Mouse (Mus musculus): ENCODE results near the gene Xdh. TPM values are rescaled to one million over a fixed set of nuclear protein-coding genes. Genes with fewer than 3 reads are reported as not detected.

Xdh gene
- total RNA-seq, 2 experiments from 2014 or later = 218 to 252 TPM

- peak; percentile 53; the same call in 1 of the 2 replicates for ATAC-seq (ENCODE audit: poor library complexity, severe bottlenecking)
Measured at GRCm38 (mm10) chr17:73942268-73942962, 7.6 kb downstream of the Xdh start.

DNA sequence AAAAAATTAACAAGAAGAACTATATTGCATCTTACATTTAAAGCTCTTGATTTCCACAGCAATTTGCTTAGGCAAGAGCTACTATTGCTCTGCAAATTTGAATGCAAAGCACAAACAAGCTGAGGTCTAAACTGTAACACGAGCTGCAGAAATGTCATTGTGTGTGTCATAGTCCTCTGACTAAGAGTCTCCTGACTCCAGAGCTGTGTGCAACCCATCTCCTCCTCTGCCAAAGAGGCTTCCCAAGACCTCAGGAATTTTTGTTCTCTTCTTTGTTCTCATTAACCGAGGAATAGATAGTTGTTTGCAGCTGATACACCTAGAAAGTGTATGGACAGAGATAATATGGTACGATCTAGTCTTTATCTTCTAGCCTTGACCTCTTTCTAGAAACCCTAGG, 8.2 kb downstream of the Xdh start:
- ATAC-seq (ENCODE audit: poor library complexity, severe bottlenecking) = no peak

DNA sequence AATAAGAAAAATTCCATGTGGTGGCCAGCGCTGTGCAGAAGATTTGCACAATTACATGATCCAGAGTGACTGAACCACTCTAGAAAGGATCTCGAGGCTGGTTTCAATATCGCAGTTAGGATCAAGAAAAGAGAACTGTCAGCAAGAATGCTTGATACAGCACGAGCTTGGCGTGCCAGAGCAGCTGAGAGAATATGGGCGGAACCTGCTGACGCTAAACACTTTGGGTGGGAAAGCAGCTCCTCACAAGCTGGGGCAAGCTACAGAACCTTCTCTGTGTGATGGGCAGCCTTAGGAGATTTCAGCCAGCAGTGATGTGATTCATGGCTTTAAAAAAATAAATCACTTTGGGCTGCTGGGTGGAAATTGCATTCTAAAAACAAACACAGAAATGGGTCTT, 12.9 kb downstream of the Xdh start:
- ATAC-seq (ENCODE audit: poor library complexity, severe bottlenecking) = no peak

DNA sequence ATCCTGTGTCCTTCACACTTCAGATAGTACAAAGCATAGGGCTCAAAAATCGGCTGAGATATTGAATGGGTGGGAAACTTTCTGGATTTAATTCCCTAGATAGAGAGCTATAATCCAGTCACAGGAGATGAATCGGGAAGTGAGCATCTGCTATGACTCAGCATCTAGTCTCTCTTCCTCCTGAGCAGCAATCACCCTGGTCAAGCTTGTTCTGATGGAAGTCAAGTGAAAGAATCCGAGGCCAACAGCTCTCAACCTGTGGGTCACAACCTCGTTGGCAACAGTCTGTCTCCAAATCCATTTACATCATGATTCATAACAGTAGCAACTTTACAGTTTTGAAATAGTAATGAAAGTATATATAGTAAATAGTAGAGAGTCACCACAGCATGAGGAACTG, 14.8 kb downstream of the Xdh start:
- peak; percentile 86 for ATAC-seq (ENCODE audit: poor library complexity, severe bottlenecking)

GRCm38 (mm10) chr17:73934281-73934680, 15.7 kb downstream of the Xdh start:
- no peak for ATAC-seq (ENCODE audit: poor library complexity, severe bottlenecking)

DNA sequence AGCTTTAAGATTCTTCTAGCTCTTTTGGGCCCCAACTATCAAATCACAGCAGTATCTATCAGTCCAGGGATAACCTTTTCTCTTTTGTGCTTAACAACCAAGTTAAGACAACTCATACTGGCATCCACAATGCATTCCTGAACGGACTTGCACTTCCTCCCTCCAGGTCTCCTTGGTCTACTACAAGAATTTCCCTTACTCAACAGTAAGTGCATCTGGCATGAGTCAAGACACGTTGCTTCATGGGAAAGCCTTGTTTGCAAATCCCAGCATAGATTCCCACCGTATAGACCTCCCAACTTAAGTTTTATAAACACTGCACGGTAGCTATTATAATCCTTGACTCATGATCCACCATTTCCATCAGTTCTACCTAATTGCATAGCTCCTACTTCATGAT, 16.4 kb downstream of the Xdh start:
- ATAC-seq (ENCODE audit: poor library complexity, severe bottlenecking) = no peak

DNA sequence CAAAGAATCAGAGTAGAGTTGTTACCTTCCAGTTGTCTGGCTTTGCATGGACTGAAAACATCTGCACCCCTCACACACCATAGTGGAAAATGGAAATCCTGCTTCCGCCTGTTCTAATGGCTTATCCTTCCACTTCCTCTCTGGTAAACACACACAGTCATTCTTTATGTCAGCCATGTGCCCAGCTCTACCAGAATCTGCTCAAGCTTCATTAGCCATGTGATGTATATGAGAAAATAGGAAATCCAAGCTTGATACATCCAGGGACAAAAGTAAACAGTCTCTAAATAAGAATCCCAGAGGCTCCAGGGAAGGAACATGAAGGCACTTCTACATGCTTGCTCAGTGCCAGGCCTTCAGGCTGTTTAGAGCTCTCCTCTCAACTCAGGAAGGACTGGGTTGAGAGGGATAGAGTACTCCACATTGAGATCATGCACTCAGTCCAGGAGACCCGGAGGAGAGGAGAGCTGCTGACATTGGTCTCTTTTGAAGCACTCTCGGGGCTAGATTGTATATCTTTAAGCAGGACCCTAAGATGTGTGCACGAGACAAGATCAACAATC, 17.4 kb downstream of the Xdh start:
- ATAC-seq (ENCODE audit: poor library complexity, severe bottlenecking) = no peak

GRCm38 (mm10) chr17:73919520-73919919, 30.5 kb downstream of the Xdh start:
- no peak for ATAC-seq (ENCODE audit: poor library complexity, severe bottlenecking)

DNA sequence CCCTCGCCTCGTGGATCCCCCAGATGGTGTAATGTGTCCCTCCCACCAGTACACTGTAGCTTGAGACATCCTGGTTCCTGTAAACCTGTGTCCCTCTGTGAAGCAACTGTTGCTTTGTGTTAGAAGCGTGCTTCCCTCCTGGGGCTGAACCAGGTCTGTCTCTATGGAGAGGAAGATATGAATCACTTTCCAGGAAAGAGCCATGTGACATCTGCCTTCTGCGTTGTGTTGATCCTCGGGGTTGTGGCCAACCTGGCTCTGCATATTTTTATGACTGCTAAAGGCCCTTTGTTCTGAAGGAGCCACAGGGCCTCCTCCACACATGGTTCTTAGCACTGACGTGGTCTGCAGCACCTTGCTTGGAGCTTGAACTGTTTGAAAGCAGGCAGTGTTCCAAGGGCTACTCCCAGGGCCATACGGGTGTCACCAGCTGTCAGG, 31.0 kb downstream of the Xdh start:
- no peak; the same call in 1 of the 2 replicates for ATAC-seq (ENCODE audit: poor library complexity, severe bottlenecking)

DNA sequence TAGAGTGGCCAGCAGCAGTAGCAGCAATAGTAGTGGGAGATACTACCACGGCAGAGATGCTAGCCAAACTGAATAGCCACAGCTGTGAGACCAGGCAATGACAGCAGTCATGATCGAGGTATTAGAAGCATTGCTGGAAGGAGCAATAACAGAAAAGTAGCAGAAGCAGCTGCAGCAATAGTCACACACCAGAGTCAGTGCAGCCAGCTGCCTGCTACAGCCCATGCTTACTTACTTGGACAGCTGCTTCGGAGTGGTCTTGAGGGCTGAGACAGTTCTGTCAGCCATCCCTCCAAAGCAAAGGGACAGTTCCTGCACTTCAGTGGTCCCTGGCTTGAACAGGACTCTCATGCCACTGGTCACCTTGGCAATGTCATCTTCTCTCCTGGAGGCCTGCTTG, 31.9 kb downstream of the Xdh start:
- no peak for ATAC-seq (ENCODE audit: poor library complexity, severe bottlenecking)

DNA sequence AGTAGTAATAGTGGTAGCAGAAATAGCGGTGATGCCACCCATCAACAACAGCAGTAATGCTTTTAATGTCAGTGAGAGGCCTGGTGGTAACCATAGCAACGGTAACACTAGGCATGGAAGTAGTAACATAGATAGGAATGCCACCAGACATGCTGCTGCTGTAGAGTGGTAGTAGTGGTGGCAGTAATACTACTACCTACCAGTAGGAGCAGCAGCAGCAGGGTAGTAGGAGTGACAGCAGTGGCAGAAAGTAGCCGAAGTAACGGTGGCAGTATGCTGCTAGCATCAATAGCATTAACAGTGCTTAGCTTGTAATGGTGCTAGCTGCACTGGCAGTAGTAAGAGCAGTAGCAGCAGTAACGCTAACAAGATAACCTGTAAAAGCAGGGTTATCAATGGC, 32.3 kb downstream of the Xdh start:
- peak; percentile 50; the same call in 1 of the 2 replicates for ATAC-seq (ENCODE audit: poor library complexity, severe bottlenecking)

DNA sequence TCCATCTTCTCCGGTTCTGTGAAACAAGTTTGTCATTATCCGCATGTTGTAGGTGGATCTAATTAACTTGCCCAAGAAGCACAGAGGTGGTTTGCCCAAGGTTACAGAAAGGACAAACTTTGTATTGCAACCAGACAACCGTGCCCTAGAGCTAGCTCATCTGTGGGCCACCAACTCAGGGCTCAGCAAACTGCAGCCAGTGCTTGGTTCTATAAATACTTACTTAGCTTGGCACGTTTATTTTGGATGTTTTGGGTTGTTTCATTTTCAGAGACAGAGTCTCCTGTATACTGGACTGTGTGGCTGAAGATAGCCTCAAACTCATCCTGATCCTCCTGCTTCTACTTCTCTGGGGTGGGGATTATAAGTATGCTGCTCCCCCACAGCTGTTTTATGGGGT, 35.3 kb downstream of the Xdh start:
- ATAC-seq (ENCODE audit: poor library complexity, severe bottlenecking) = no peak

DNA sequence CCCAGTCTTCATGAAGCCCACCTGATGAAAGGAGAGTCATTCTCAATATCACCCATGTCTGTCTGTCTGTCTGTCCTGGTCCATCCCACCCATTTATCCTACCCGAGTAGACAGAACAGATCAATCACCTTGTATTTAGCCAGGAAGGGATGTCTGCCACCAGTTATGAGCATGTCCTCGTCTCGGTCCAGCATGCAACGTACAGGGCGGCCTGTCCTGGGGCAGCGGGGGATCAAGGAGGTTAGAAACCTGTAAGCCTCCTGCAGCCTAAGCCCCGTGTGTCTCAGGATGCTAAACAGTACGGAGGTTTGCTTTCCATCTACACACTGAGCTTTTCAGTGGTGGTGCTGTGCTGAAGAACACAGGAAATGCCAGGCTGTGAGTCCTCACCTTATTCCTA, 43.9 kb downstream of the Xdh start:
- no peak for ATAC-seq (ENCODE audit: poor library complexity, severe bottlenecking)

GRCm38 (mm10) chr17:73905043-73905750, 44.8 kb downstream of the Xdh start:
- ATAC-seq (ENCODE audit: poor library complexity, severe bottlenecking) = no peak

DNA sequence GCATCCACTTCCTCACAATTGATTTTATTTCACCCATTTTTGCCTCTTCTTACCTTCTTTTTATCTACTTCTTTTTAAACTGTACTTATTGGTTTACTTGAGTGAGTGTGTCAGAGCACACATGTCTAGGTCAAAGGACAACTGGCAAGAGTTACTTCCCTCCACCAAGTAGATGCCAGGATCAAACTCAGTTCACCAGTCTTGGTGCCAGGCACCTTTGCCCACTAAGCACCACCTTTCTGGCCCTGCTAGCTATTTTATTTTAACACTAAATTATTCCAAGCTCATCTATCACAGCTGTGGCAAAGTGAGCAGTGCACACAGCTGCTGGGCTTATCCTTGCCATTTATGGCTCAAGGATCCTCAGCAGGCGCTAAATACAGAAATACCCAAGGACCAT, 46.9 kb downstream of the Xdh start:
- no peak for ATAC-seq (ENCODE audit: poor library complexity, severe bottlenecking)

- ATAC-seq (ENCODE audit: poor library complexity, severe bottlenecking) = no peak
Measured at GRCm38 (mm10) chr17:73902234-73902636, 47.8 kb downstream of the Xdh start.

GRCm38 (mm10) chr17:73894399-73894798, 55.6 kb downstream of the Xdh start:
- ATAC-seq (ENCODE audit: poor library complexity, severe bottlenecking) = no peak

GRCm38 (mm10) chr17:73893822-73894221, 56.2 kb downstream of the Xdh start:
- peak; percentile 47 for ATAC-seq (ENCODE audit: poor library complexity, severe bottlenecking)

- peak; percentile 93 for ATAC-seq (ENCODE audit: poor library complexity, severe bottlenecking)
Measured at GRCm38 (mm10) chr17:73893207-73893606, 56.8 kb downstream of the Xdh start.

DNA sequence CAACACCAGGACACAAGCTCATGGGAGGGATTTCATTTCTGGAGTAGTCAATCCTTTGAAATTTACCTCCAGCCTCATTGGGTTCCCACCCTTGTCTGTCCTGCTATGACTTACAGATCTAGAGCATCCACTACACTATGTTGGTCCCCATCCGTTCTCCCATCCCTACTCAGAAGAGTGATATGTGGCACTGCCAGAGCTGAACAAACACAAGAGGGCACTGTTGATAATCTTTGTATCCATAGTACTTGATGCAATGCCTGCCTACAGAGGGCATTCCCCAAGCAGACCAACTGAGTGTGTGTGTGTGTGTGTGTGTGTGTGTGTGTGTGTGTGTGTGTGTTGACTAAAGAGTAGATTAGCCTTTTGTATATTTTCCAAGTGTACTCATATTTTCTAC, 58.4 kb downstream of the Xdh start:
- no peak for ATAC-seq (ENCODE audit: poor library complexity, severe bottlenecking)

- no peak for ATAC-seq (ENCODE audit: poor library complexity, severe bottlenecking)
Measured at GRCm38 (mm10) chr17:73886071-73886785, 63.8 kb downstream of the Xdh start.

Measured in megakaryocyte, adult 5-6 weeks (primary cell).